Mouse (Mus musculus): Measurements from ENCODE around the gene Igsf1. TPM values are rescaled to one million over a fixed set of nuclear protein-coding genes. Genes with fewer than 3 reads are reported as not detected.

Gene Igsf1
- 3.5 and 3.9 TPM in 2 replicates for polyA plus RNA-seq (2015; fragmentation: Nextera tagmentation; extraction: Ambion mirVana)

DNA sequence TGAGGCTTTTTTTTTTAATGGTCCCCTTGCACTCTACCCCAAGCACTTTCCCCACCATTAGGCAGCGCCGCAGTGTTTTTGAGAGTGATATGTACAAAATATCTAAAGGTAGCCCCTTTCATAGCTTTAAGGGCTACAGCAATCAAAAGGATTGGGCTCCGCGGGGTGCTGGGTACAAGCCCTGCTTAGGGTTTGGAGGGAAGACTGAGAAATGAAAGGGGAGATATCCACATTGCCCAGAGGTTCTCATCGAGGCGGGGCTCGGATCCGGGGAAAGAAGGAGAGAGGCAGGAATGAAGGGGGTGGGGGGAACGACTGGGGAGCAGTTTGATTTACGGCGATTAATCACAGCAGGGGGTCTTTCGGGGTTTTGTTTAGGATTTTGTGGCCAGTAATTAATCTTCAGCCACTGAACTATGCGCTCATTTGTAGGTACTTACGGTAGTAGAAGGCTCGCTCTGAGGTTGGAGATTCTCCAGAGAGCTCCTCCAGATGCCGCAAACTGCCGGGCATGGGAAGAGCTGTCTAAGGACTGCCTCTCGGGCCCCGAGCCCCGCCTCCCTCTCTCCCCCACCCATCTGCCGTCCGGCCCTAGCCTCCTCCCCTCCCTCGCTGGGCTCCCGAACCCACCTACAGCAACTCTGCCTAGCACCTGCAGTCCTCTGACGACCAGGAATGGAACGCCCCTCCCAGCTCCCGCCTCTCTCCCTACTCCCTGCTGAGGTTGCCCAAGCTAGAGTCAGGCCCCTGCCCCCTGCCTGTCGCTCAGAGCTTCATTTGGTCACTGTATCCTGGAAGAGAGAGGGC is at the start of gene Igsf1:
Gene Igsf1, minus strand, starts transcription at position 537 of the 807 bp plus-strand sequence.
- peak; percentile 47 for DNase-seq (ENCODE audit: low spot score)
- 12% methylated on average over 24 of the region's 28 CpGs for WGBS
- Histone ChIP-seq H3K9ac (replicated peaks; ENCODE audit: low read depth) (no peak within 1 kb of the TSS), H3K27ac (ENCODE audit: low read length) (no peak within 1 kb of the TSS), H3K4me2 (replicated peaks; ENCODE audit: low read depth, low read length) (peak within 1 kb of the TSS; percentile 45), H3K9me3 (ENCODE audit: low read length) (no peaks in the 10 kb centered on the region), H3K4me1 (ENCODE audit: insufficient read depth, low read depth, low read length) (no peaks in the 10 kb centered on the region), H3K27me3 (replicated peaks; ENCODE audit: insufficient read depth, low read length) (no peaks in the 10 kb centered on the region), H3K4me3 (ENCODE audit: low read depth, low read length) (peak within 1 kb of the TSS; percentile 23; the same call in 1 of the 2 replicates), H3K36me3 (ENCODE audit: insufficient read depth, low read length) (no peaks in the 10 kb centered on the region)
- ATAC-seq = peak; percentile 91
- TF ChIP-seq CTCF (IDR thresholded peaks at IDR 0.05) (no peak), EP300 (IDR thresholded peaks at IDR 0.05) (no peak)

DNA sequence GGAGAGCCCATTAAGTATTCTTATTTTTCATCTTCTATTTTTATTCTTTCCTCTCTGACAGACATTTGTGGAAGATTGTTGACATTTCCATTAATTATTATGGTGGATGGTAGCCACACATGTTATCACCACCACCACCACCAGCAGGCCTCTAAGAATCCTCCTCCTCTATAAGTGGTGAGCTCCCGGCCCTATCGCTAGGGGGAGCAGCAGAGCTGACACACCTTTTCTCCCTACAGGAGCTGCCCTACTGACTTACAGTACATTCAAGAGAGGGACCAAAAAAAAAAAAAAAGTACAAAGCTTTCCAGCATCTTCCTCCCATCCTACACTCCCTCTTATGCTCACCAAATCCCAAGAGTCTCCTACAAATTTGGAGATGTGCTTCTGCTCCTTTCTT is 26.7 kb downstream of the Igsf1 start:
- Histone ChIP-seq H3K36me3 (ENCODE audit: insufficient read depth, low read length) (no peaks in the 10 kb centered on the region), H3K4me1 (ENCODE audit: insufficient read depth, low read depth, low read length) (no peaks in the 10 kb centered on the region), H3K4me3 (ENCODE audit: low read depth, low read length) (no peak overlapping the region), H3K9me3 (ENCODE audit: low read length) (no peaks in the 10 kb centered on the region), H3K27ac (ENCODE audit: low read length) (no peak overlapping the region), H3K27me3 (replicated peaks; ENCODE audit: insufficient read depth, low read length) (no peaks in the 10 kb centered on the region), H3K4me2 (replicated peaks; ENCODE audit: low read depth, low read length) (no peak overlapping the region), H3K9ac (replicated peaks; ENCODE audit: low read depth) (no peak overlapping the region)
- DNase-seq (ENCODE audit: low spot score) = no peak
- no peak for ATAC-seq
- TF ChIP-seq EP300 (IDR thresholded peaks at IDR 0.05) = no peak
- TF ChIP-seq CTCF (IDR thresholded peaks at IDR 0.05) = peak; percentile 15
- WGBS = 23% methylated on average over 2 of the region's 2 CpGs

DNA sequence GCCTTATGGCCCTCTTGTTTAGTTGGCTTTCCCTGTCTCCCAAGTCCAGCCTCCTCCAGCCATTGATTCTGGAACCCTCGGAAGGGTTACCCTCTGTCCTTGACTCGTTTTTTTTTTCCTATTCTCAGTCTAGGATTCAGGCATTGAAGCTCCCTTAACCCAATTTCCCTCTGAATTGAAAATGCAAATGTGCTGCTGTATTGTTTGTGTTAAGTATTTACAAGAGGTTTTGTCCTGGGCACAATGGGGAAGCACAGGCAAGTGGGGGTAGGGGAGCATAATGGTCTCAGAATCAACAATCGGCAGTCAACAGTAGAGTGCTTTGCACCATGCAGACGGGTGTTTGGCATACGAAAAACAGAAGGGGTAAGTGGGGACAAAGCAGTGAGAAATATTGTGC is 52.4 kb downstream of the Igsf1 start:
- no peak overlapping the region for H3K9ac ChIP-seq (replicated peaks; ENCODE audit: low read depth)
- H3K27ac ChIP-seq (ENCODE audit: low read length) = no peak overlapping the region
- TF ChIP-seq CTCF (IDR thresholded peaks at IDR 0.05) (no peak), EP300 (IDR thresholded peaks at IDR 0.05) (no peak)
- no peaks in the 10 kb centered on the region for H3K9me3 ChIP-seq (ENCODE audit: low read length)
- H3K36me3 ChIP-seq (ENCODE audit: insufficient read depth, low read length) = no peaks in the 10 kb centered on the region
- H3K4me3 ChIP-seq (ENCODE audit: low read depth, low read length) = no peak overlapping the region
- no peaks in the 10 kb centered on the region for H3K4me1 ChIP-seq (ENCODE audit: insufficient read depth, low read depth, low read length)
- DNase-seq (ENCODE audit: low spot score) = no peak
- WGBS = 44% methylated on average over 5 of the region's 5 CpGs
- ATAC-seq = no peak
- no peak overlapping the region for H3K4me2 ChIP-seq (replicated peaks; ENCODE audit: low read depth, low read length)
- no peaks in the 10 kb centered on the region for H3K27me3 ChIP-seq (replicated peaks; ENCODE audit: insufficient read depth, low read length)

DNA sequence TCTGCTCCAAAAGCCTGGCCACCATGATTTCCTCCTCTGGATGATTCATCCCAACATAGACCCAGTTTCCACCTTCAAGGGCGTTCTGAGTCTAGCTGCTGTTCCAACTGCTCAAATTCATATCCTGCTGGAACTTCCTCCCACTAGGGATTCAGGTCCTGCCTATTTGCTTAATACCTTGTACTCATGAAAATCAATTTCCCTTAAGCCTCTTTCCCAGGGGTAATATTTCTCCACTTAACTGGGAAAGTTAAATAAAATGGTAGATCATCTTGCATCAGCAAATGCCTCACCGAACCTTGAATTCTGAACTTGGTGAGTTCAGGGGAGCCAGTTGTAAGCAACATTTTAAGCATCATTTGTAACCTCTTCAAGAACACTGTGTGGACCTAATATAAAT is 62.6 kb downstream of the Igsf1 start, which contains the start of gene Olfr1321:
Gene Olfr1321, minus strand, starts transcription at position 101 of the 400 bp plus-strand sequence.
- Histone ChIP-seq H3K9me3 (ENCODE audit: low read length) (no peaks in the 10 kb centered on the region), H3K27ac (ENCODE audit: low read length) (no peak within 1 kb of the TSS), H3K36me3 (ENCODE audit: insufficient read depth, low read length) (no peaks in the 10 kb centered on the region), H3K4me1 (ENCODE audit: insufficient read depth, low read depth, low read length) (no peaks in the 10 kb centered on the region), H3K4me3 (ENCODE audit: low read depth, low read length) (no peak within 1 kb of the TSS), H3K4me2 (replicated peaks; ENCODE audit: low read depth, low read length) (no peak within 1 kb of the TSS), H3K27me3 (replicated peaks; ENCODE audit: insufficient read depth, low read length) (no peaks in the 10 kb centered on the region), H3K9ac (replicated peaks; ENCODE audit: low read depth) (no peak within 1 kb of the TSS)
- 68% methylated on average over 2 of the region's 2 CpGs for WGBS
- DNase-seq (ENCODE audit: low spot score) (no peak), ATAC-seq (no peak)
- TF ChIP-seq CTCF (IDR thresholded peaks at IDR 0.05) (no peak), EP300 (IDR thresholded peaks at IDR 0.05) (no peak)

Other genes with a start within 250 kb of the Igsf1 start
- gene Olfr1320, start 125.4 kb downstream of the Igsf1 start, polyA plus RNA-seq (2015; fragmentation: Nextera tagmentation; extraction: Ambion mirVana) = not detected in 2 replicates
- not detected in 2 replicates for gene Olfr1321, start 62.7 kb downstream of the Igsf1 start, polyA plus RNA-seq (2015; fragmentation: Nextera tagmentation; extraction: Ambion mirVana)
- gene Olfr1322, start 93.7 kb upstream of the Igsf1 start, polyA plus RNA-seq (2015; fragmentation: Nextera tagmentation; extraction: Ambion mirVana) = not detected in 2 replicates
- gene Olfr1323, start 221.6 kb upstream of the Igsf1 start, polyA plus RNA-seq (2015; fragmentation: Nextera tagmentation; extraction: Ambion mirVana) = not detected in 2 replicates

All from lung, postnatal 0 days (tissue).